27 mouse cellular contexts compared by ENCODE assay signal in the genomic region with DNA sequence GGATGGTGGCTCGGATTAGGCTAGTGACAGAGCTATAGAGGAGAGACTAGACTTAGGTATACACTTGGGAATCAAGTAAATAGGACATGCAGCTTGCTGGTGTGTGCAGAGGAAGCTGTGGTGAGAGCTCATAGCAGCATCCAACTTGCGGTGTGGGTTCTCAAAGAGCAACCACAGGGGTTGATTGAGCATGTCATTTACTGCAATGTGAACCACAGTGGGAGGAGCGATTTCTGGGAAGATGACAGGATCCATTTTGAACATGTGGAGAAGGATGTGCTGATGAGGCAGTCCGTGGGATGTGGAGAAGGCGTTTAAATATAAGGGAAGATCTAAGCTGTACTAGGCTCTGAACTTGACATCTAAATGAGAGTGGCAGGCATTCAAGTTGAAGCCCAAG.
DNase-seq lines count a peak whose midpoint lies in the region; ATAC-seq and TF ChIP-seq lines count a peak whose summit lies in the region.
"Had no signal": no experiment of that assay in that cellular context is flagged by ENCODE, and none has a peak within 500 bp of the region (broad histone marks: within the 10 kb centered on the region; RNA-seq: fewer than 3 reads in every experiment).

No protein-coding gene starts in this region.

- in situ Hi-C loops in CH12.LX (cut with MboI; ENCODE audit: low pct_ligation_motif_present, low pct_unique_long_range_greater_than_20kb, low sequenced_read_pairs) = no loop called here

- dilution Hi-C loops in CH12.LX (cut with MboI; ENCODE audit: extremely low pct_ligation_motif_present, extremely low pct_unique_long_range_greater_than_20kb, low sequenced_read_pairs) = no loop called here

- H3K27ac ChIP-seq in embryonic facial prominence, embryonic 11.5 days (replicated peaks; ENCODE audit: low read depth, low read length) = peak overlapping the region; percentile 35; the same call in 1 of the 2 replicates
- H3K27ac ChIP-seq in embryonic facial prominence, embryonic 10.5 days (replicated peaks) = no peak overlapping the region
- no peak overlapping the region for H3K27ac ChIP-seq in CH12.LX (ENCODE audit: insufficient read depth, low read depth)
- H3K27ac ChIP-seq in embryonic facial prominence, embryonic 14.5 days (replicated peaks; ENCODE audit: low read depth, low read length) = peak overlapping the region; percentile 50; the same call in 1 of the 2 replicates
- H3K27ac ChIP-seq: forebrain, embryonic 15.5 days; hindbrain, embryonic 14.5 days; kidney, embryonic 15.5 days; limb, embryonic 12.5 days; liver, embryonic 13.5 days; midbrain, embryonic 13.5 days; neural tube, embryonic 15.5 days; stomach, embryonic 15.5 days had no signal

- WGBS in embryonic facial prominence, embryonic 11.5 days = 87% methylated on average over 5 of the region's 5 CpGs
- WGBS in embryonic facial prominence, embryonic 10.5 days = 88% methylated on average over 5 of the region's 5 CpGs
- 75% methylated on average over 5 of the region's 5 CpGs for WGBS in embryonic facial prominence, embryonic 14.5 days

- H3K36me3 ChIP-seq in embryonic facial prominence, embryonic 11.5 days (replicated peaks; ENCODE audit: control insufficient read depth, insufficient read depth, low read depth, low read length) = no peaks in the 10 kb centered on the region
- no peaks in the 10 kb centered on the region for H3K36me3 ChIP-seq in embryonic facial prominence, embryonic 10.5 days (replicated peaks)
- H3K36me3 ChIP-seq in CH12.LX (replicated peaks in 1 of 2; ENCODE audit: control insufficient read depth in 1 of 2, insufficient read depth in 1 of 2, low read length in 1 of 2) = no peaks in the 10 kb centered on the region
- H3K36me3 ChIP-seq in embryonic facial prominence, embryonic 14.5 days (ENCODE audit: control insufficient read depth, insufficient read depth, low read length) = no peaks in the 10 kb centered on the region
- H3K36me3 ChIP-seq in megakaryocyte, embryonic 14.5 days (replicated peaks; ENCODE audit: low read length) = no peaks in the 10 kb centered on the region
- H3K36me3 ChIP-seq: forebrain, embryonic 15.5 days; heart, embryonic 12.5 days; kidney, embryonic 15.5 days; limb, embryonic 12.5 days; liver, embryonic 13.5 days; midbrain, embryonic 13.5 days; neural tube, embryonic 15.5 days; stomach, embryonic 15.5 days had no signal

- no peak for ATAC-seq in embryonic facial prominence, embryonic 11.5 days (replicated peaks; ENCODE audit: insufficient number of reproducible peaks, low FRiP score, low TSS enrichment, low read depth)
- ATAC-seq in embryonic facial prominence, embryonic 14.5 days (ENCODE audit: low read depth) = no peak
- no peak for ATAC-seq in cerebellum, adult (ENCODE audit: insufficient number of reproducible peaks, low FRiP score, low TSS enrichment)
- ATAC-seq: forebrain, embryonic 15.5 days; intestine, embryonic 16.5 days; midbrain, embryonic 13.5 days had no signal

- H3K27me3 ChIP-seq in embryonic facial prominence, embryonic 11.5 days (ENCODE audit: control insufficient read depth, insufficient read depth, low read length) = no peaks in the 10 kb centered on the region
- no peaks in the 10 kb centered on the region for H3K27me3 ChIP-seq in embryonic facial prominence, embryonic 10.5 days (replicated peaks; ENCODE audit: low read depth, poor library complexity, severe bottlenecking)
- no peaks in the 10 kb centered on the region for H3K27me3 ChIP-seq in CH12.LX (replicated peaks)
- H3K27me3 ChIP-seq in embryonic facial prominence, embryonic 14.5 days (replicated peaks; ENCODE audit: control insufficient read depth, insufficient read depth, low read length) = no peaks in the 10 kb centered on the region
- no peaks in the 10 kb centered on the region for H3K27me3 ChIP-seq in megakaryocyte, embryonic 14.5 days (replicated peaks)
- H3K27me3 ChIP-seq: forebrain, embryonic 15.5 days; heart, embryonic 12.5 days; kidney, embryonic 15.5 days; limb, embryonic 12.5 days; liver, embryonic 13.5 days; midbrain, embryonic 13.5 days; neural tube, embryonic 15.5 days; stomach, embryonic 15.5 days had no signal

- TF ChIP-seq RAD21 in CH12.LX (IDR thresholded peaks at IDR 0.05; ENCODE audit: low read depth, low read length) = no peak

- no peak for TF ChIP-seq EP300 in CH12.LX (IDR thresholded peaks at IDR 0.05; ENCODE audit: low read length)

- H3K4me1 ChIP-seq in embryonic facial prominence, embryonic 11.5 days (ENCODE audit: control insufficient read depth, insufficient read depth, low read length) = no peaks in the 10 kb centered on the region
- peaks cover 3% of the 10 kb centered on the region; the same call in 1 of the 2 replicates for H3K4me1 ChIP-seq in embryonic facial prominence, embryonic 10.5 days
- H3K4me1 ChIP-seq in CH12.LX (ENCODE audit: control insufficient read depth in 1 of 2, insufficient read depth in 2 of 2) = peaks cover 2 to 9% of the 10 kb centered on the region in 2 experiments; a peak in 3 of 4 replicates
- peaks cover 17% of the 10 kb centered on the region for H3K4me1 ChIP-seq in embryonic facial prominence, embryonic 14.5 days (ENCODE audit: control insufficient read depth, insufficient read depth, low read length)
- peaks cover 92% of the 10 kb centered on the region for H3K4me1 ChIP-seq in megakaryocyte, embryonic 14.5 days
- H3K4me1 ChIP-seq: forebrain, embryonic 15.5 days; heart, embryonic 12.5 days; kidney, embryonic 15.5 days; midbrain, embryonic 13.5 days; neural tube, embryonic 15.5 days; stomach, embryonic 15.5 days had no signal

- no peaks in the 10 kb centered on the region for H3K79me2 ChIP-seq in CH12.LX (replicated peaks; ENCODE audit: control insufficient read depth, extremely low read depth, insufficient read depth, poor library complexity, severe bottlenecking)

- no peak overlapping the region for H3K4me3 ChIP-seq in embryonic facial prominence, embryonic 11.5 days (ENCODE audit: low read depth, low read length)
- H3K4me3 ChIP-seq in embryonic facial prominence, embryonic 10.5 days = no peak overlapping the region
- H3K4me3 ChIP-seq in CH12.LX (replicated peaks in 1 of 3; ENCODE audit: low read depth in 2 of 3, low read length in 2 of 3, poor library complexity in 1 of 3) = no peak overlapping the region
- H3K4me3 ChIP-seq in embryonic facial prominence, embryonic 14.5 days (ENCODE audit: low read depth, low read length) = no peak overlapping the region
- peak overlapping the region; percentile 40 for H3K4me3 ChIP-seq in megakaryocyte, embryonic 14.5 days (replicated peaks)
- H3K4me3 ChIP-seq: forebrain, embryonic 15.5 days; heart, embryonic 12.5 days; kidney, embryonic 15.5 days; limb, embryonic 12.5 days; liver, embryonic 13.5 days; midbrain, embryonic 13.5 days; myocyte; neural tube, embryonic 15.5 days; stomach, embryonic 15.5 days had no signal

- TF ChIP-seq POLR2A in CH12.LX (IDR thresholded peaks at IDR 0.05; ENCODE audit: low read depth, low read length) = no peak

- H3K4me2 ChIP-seq in embryonic facial prominence, embryonic 11.5 days (ENCODE audit: low read depth, low read length) = no peak overlapping the region
- H3K4me2 ChIP-seq in CH12.LX (ENCODE audit: insufficient read depth, low read depth, poor library complexity, severe bottlenecking) = no peak overlapping the region
- no peak overlapping the region for H3K4me2 ChIP-seq in embryonic facial prominence, embryonic 14.5 days (ENCODE audit: low read depth, low read length)
- H3K4me2 ChIP-seq: forebrain, embryonic 15.5 days; heart, embryonic 12.5 days; hindbrain, embryonic 14.5 days; kidney, embryonic 15.5 days; limb, embryonic 12.5 days; liver, embryonic 13.5 days; lung, embryonic 14.5 days; midbrain, embryonic 13.5 days; neural tube, embryonic 15.5 days; stomach, embryonic 15.5 days had no signal

- H3K9ac ChIP-seq in embryonic facial prominence, embryonic 11.5 days (replicated peaks; ENCODE audit: low read length) = no peak overlapping the region
- no peak overlapping the region for H3K9ac ChIP-seq in CH12.LX (ENCODE audit: insufficient read depth, low read depth)
- H3K9ac ChIP-seq in embryonic facial prominence, embryonic 14.5 days (ENCODE audit: low read depth, low read length) = no peak overlapping the region
- H3K9ac ChIP-seq: forebrain, embryonic 15.5 days; heart, embryonic 12.5 days; hindbrain, embryonic 14.5 days; kidney, embryonic 15.5 days; limb, embryonic 12.5 days; liver, embryonic 13.5 days; lung, embryonic 14.5 days; midbrain, embryonic 13.5 days; neural tube, embryonic 15.5 days; stomach, embryonic 15.5 days had no signal

- no peaks in the 10 kb centered on the region for H3K9me3 ChIP-seq in embryonic facial prominence, embryonic 11.5 days (replicated peaks; ENCODE audit: control insufficient read depth, low read length)
- H3K9me3 ChIP-seq in embryonic facial prominence, embryonic 10.5 days = no peaks in the 10 kb centered on the region
- H3K9me3 ChIP-seq in CH12.LX (replicated peaks; ENCODE audit: low read length) = no peaks in the 10 kb centered on the region
- H3K9me3 ChIP-seq in embryonic facial prominence, embryonic 14.5 days (ENCODE audit: control insufficient read depth, low read length) = no peaks in the 10 kb centered on the region
- H3K9me3 ChIP-seq in megakaryocyte, embryonic 14.5 days = no peaks in the 10 kb centered on the region
- H3K9me3 ChIP-seq: forebrain, embryonic 15.5 days; heart, embryonic 12.5 days; kidney, embryonic 15.5 days; limb, embryonic 12.5 days; liver, embryonic 13.5 days; midbrain, embryonic 13.5 days; neural tube, embryonic 15.5 days; stomach, embryonic 15.5 days had no signal

- no peak for TF ChIP-seq CTCF in CH12.LX (conservative IDR thresholded peaks at IDR 0.05 in 1 of 2, IDR thresholded peaks at IDR 0.05 in 1 of 2; ENCODE audit: low read depth in 2 of 2, low read length in 2 of 2)

- no peak for DNase-seq in embryonic facial prominence, embryonic 11.5 days (ENCODE audit: low spot score)
- no peak for DNase-seq in embryonic facial prominence, embryonic 10.5 days (ENCODE audit: low spot score)
- peak; percentile 6 for DNase-seq in CH12.LX (ENCODE audit: extremely low read depth)
- DNase-seq in embryonic facial prominence, embryonic 14.5 days (ENCODE audit: low spot score) = peak; percentile 79
- no peak for DNase-seq in layer of hippocampus, adult 8-10 months (ENCODE audit: low spot score in 2 of 2)
- no peak for DNase-seq in gastrocnemius, adult 18-20 months (ENCODE audit: low spot score)
- DNase-seq: adrenal gland, adult 2 months; cerebellum, adult 11 months; cerebellum, postnatal 10 days; embryo, embryonic 11 days; heart, postnatal 14 days; liver, embryonic 13.5 days; lung, embryonic 14.5 days; lung, postnatal 4 days; right cerebral cortex, postnatal 14 days had no signal

TF ChIP-seq in CH12.LX, 34 proteins besides CTCF, POLR2A, EP300 and RAD21 (continues in another document):
- TF ChIP-seq ZMIZ1 (IDR thresholded peaks at IDR 0.05; ENCODE audit: low read depth, low read length) = no peak
- no peak for TF ChIP-seq E2F4 (IDR thresholded peaks at IDR 0.05; ENCODE audit: insufficient replicate concordance, low read depth, low read length)
- no peak for TF ChIP-seq JUN (IDR thresholded peaks at IDR 0.05; ENCODE audit: insufficient read depth, low read depth, low read length)
- no peak for TF ChIP-seq PAX5 (IDR thresholded peaks at IDR 0.05; ENCODE audit: low read length)
- TF ChIP-seq MXI1 (IDR thresholded peaks at IDR 0.05; ENCODE audit: low read depth, low read length) = no peak
- TF ChIP-seq USF2 (conservative IDR thresholded peaks at IDR 0.05; ENCODE audit: low read depth, low read length) = no peak
- TF ChIP-seq UBTF (IDR thresholded peaks at IDR 0.05; ENCODE audit: low read depth, low read length) = no peak

Comparison
In these comparisons a context has a peak if more than half of its experiments do, and no peak if none do; other contexts are left out.
1. DNase-seq: peak in CH12.LX (single experiment) and embryonic facial prominence, embryonic 14.5 days (single experiment); none in embryonic facial prominence, embryonic 11.5 days (single experiment), embryonic facial prominence, embryonic 10.5 days (single experiment), layer of hippocampus, adult 8-10 months (0 of 2) and gastrocnemius, adult 18-20 months (single experiment).
2. H3K27ac ChIP-seq: peak in embryonic facial prominence, embryonic 11.5 days (single experiment) and embryonic facial prominence, embryonic 14.5 days (single experiment); none in embryonic facial prominence, embryonic 10.5 days (single experiment) and CH12.LX (single experiment).